Mouse (Mus musculus) thymus, adult 2 months (tissue): Measurements from ENCODE around the gene Pyy. TPM values are rescaled to one million over a fixed set of nuclear protein-coding genes. Genes with fewer than 3 reads are reported as not detected.

ENCODE experiments used
- DNase-seq: peaks from one replicate; pipeline ENCODE4 v3.0.0; 2021
- H3K27ac ChIP-seq: fragments of 200-500 bp; 2 replicates; pipeline ENCODE4 v1.5.1; 2012; ENCODE audit warnings: low read length, control low read depth; ENCODE audit not compliant: control insufficient read depth, insufficient read depth
- H3K27me3 ChIP-seq: fragments of 200-500 bp; 2 replicates; pipeline ENCODE4 v1.6.1; 2012; ENCODE audit warnings: mild to moderate bottlenecking, low read length, moderate library complexity, mixed read lengths; ENCODE audit not compliant: control insufficient read depth, insufficient read depth
- H3K36me3 ChIP-seq: fragments of 200-500 bp; 2 replicates; pipeline ENCODE4 v1.6.1; 2012; ENCODE audit warnings: mild to moderate bottlenecking, low read length, moderate library complexity; ENCODE audit not compliant: control insufficient read depth, insufficient read depth
- H3K4me1 ChIP-seq: fragments of 200-500 bp; replicated peaks from 2 replicates; pipeline ENCODE4 v1.6.1; 2012; ENCODE audit warnings: low read length; ENCODE audit not compliant: control insufficient read depth, insufficient read depth
- H3K4me3 ChIP-seq: fragments of 200-500 bp; 2 replicates; pipeline ENCODE4 v1.5.1; 2012; ENCODE audit warnings: mild to moderate bottlenecking, low read length, control low read depth, moderate library complexity; ENCODE audit not compliant: control insufficient read depth, insufficient read depth
- CTCF ChIP-seq: fragments of 200-500 bp; IDR thresholded peaks from 2 replicates; pipeline ENCODE4 v1.5.1; 2012; ENCODE audit warnings: mild to moderate bottlenecking, control low read depth, low read length, moderate library complexity, borderline replicate concordance; ENCODE audit not compliant: control insufficient read depth, poor library complexity, insufficient read depth; ENCODE audit errors: extremely low read depth
- POLR2A ChIP-seq: fragments of 200-500 bp; IDR thresholded peaks from 2 replicates; pipeline ENCODE4 v1.6.1; 2012; ENCODE audit warnings: mild to moderate bottlenecking, low read length, control low read depth, moderate library complexity; ENCODE audit not compliant: control insufficient read depth, poor library complexity, insufficient read depth; ENCODE audit errors: extremely low read depth
- WGBS: fragments of 180-500 bp; shearing (Covaris S2); methylation state at CpG from one replicate; pipeline ENCODE4 v1.1.7; 2018; 5-methylcytosine and 5-hydroxymethylcytosine counted together
- polyA plus RNA-seq: library from polyadenylated mRNA; depleted of rRNA; stranded (reverse); fragments of >200 nt; gene quantifications from 2 replicates; pipeline ENCODE4 v1.2.3, GENCODE M21; 2012

Pyy gene
- polyA plus RNA-seq, 1 experiment, result 53.2 TPM

DNA sequence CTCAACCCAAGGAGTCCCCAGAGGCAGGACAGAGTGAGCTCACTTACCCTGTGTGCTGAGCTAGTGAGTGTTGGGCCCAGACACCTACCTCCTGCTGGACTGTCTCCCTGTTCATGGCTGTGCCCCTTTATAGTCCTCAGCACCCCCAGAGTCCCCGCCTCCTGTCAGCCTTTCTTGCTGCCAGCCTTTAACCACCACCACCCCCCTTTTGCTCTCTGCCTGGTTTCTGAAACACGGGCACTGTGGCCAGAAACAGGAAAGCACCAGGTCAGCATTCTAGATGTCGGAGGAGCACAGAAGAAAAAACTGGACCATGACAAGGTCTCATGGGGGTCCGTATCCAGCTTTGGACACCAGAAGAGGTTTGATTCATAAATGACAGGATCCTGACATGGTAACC, 6.4 kb downstream of the Pyy start, which contains the start of gene Ppy:
Ppy (minus strand) TSS at position 101 of the 400 bp plus-strand sequence.
- Histone ChIP-seq H3K27ac (no peak within 1 kb of the TSS), H3K36me3 (no peaks in the 10 kb centered on the region), H3K4me1 (0 out of 2 replicates have a peak, but pooled peaks cover 4% of the 10 kb centered on the region), H3K27me3 (no peaks in the 10 kb centered on the region; the same call in 1 of the 2 replicates), H3K4me3 (no peak within 1 kb of the TSS)
- TF ChIP-seq CTCF (no peak), POLR2A (no peak)
- DNase-seq, result no peak
- WGBS, result 72% methylated on average over 4 of the region's 4 CpGs

GRCm38 (mm10) chr11:102096887-102097391, 10.7 kb downstream of the Pyy start:
- peak; percentile 19 for DNase-seq
- H3K36me3 ChIP-seq, result no peaks in the 10 kb centered on the region

GRCm38 (mm10) chr11:102096446-102096845, 11.2 kb downstream of the Pyy start:
- WGBS, result 59% methylated on average over 5 of the region's 5 CpGs
- 0 out of 2 replicates have a peak, but pooled peaks cover 4% of the 10 kb centered on the region for H3K4me1 ChIP-seq
- no peaks in the 10 kb centered on the region for H3K36me3 ChIP-seq
- no peak overlapping the region for H3K27ac ChIP-seq
- TF ChIP-seq POLR2A, result no peak
- TF ChIP-seq CTCF, result no peak
- DNase-seq, result no peak
- no peaks in the 10 kb centered on the region; the same call in 1 of the 2 replicates for H3K27me3 ChIP-seq
- no peak overlapping the region for H3K4me3 ChIP-seq

More at GRCm38 (mm10) chr11:102096887-102097391, 10.7 kb downstream of the Pyy start:
- TF ChIP-seq CTCF (no peak), POLR2A (no peak)
- 0 out of 2 replicates have a peak, but pooled peaks cover 4% of the 10 kb centered on the region for H3K4me1 ChIP-seq
- no peaks in the 10 kb centered on the region; the same call in 1 of the 2 replicates for H3K27me3 ChIP-seq
- 2% methylated on average over 18 of the region's 18 CpGs for WGBS
- no peak overlapping the region for H3K27ac ChIP-seq
- no peak overlapping the region for H3K4me3 ChIP-seq

GRCm38 (mm10) chr11:102095676-102096075, 12.0 kb downstream of the Pyy start:
- TF ChIP-seq POLR2A, result no peak
- WGBS, result 99% methylated on average over 3 of the region's 3 CpGs
- Histone ChIP-seq H3K36me3 (no peaks in the 10 kb centered on the region), H3K4me1 (0 out of 2 replicates have a peak, but pooled peaks cover 4% of the 10 kb centered on the region), H3K4me3 (no peak overlapping the region), H3K27ac (no peak overlapping the region), H3K27me3 (no peaks in the 10 kb centered on the region; the same call in 1 of the 2 replicates)
- no peak for DNase-seq

DNA sequence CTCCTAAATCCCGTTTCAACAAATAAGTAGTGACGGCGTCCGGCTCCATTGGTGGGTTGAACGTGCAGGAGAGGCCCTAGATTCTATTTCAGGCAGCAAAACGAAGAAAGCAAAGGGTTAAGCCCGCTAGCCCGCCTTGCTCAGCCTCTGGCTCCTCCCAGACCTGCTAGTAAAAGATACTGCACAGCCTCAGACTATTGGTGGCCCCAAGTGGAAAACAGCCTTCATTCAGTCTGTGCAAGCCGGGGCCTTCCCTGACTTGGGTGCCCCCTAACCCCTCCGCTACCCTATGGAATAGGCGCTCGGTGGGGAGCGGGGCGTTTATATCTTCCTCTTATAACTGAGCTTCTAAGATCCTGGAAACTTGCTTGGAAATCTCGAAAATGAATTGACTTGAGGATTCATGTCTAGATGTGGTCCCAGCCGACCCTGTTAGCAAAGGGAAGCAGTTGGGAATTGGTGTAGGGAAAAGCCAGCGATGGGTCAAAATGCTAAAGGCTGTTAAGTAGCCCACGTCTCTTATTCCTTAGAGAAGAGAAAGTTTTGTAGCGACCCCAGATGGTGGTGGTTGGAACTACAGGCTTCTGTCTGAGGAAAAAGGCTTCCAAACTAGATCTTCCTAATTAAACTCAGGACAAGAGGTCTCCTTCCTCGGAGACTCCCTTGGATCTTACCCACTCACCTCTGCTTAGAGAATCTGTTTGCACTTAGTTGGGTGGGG, 18.4 kb downstream of the Pyy start:
- no peak for DNase-seq
- 2% methylated on average over 20 of the region's 20 CpGs for WGBS
- Histone ChIP-seq H3K36me3 (no peaks in the 10 kb centered on the region), H3K4me1 (peaks cover 25% of the 10 kb centered on the region), H3K27ac (no peak overlapping the region), H3K27me3 (peaks cover 17% of the 10 kb centered on the region), H3K4me3 (no peak overlapping the region)
- TF ChIP-seq CTCF, result no peak
- no peak for TF ChIP-seq POLR2A

- under 1% methylated on average over 49 of the region's 49 CpGs for WGBS
- DNase-seq, result no peak
- H3K36me3 ChIP-seq, result no peaks in the 10 kb centered on the region
- H3K27me3 ChIP-seq, result peaks cover 17% of the 10 kb centered on the region
- peaks cover 25% of the 10 kb centered on the region for H3K4me1 ChIP-seq
- H3K4me3 ChIP-seq, result peak within 1 kb of the TSS; percentile 36
- TF ChIP-seq CTCF, result no peak
- no peak for TF ChIP-seq POLR2A
- H3K27ac ChIP-seq, result no peak within 1 kb of the TSS
Measured at GRCm38 (mm10) chr11:102087931-102088898, 19.4 kb downstream of the Pyy start, which contains the start of gene Mpp2. Gene Mpp2 (minus strand): TSS chr11:102088515.
